Mouse (Mus musculus): ENCODE data around the gene Prdm12. TPM values are rescaled to one million over a fixed set of nuclear protein-coding genes. Genes with fewer than 3 reads are reported as not detected.

Gene Prdm12
- 3.8 and 8.1 TPM in 2 replicates for polyA plus RNA-seq (2016; fragmentation: Nextera tagmentation; extraction: Ambion mirVana)

DNA sequence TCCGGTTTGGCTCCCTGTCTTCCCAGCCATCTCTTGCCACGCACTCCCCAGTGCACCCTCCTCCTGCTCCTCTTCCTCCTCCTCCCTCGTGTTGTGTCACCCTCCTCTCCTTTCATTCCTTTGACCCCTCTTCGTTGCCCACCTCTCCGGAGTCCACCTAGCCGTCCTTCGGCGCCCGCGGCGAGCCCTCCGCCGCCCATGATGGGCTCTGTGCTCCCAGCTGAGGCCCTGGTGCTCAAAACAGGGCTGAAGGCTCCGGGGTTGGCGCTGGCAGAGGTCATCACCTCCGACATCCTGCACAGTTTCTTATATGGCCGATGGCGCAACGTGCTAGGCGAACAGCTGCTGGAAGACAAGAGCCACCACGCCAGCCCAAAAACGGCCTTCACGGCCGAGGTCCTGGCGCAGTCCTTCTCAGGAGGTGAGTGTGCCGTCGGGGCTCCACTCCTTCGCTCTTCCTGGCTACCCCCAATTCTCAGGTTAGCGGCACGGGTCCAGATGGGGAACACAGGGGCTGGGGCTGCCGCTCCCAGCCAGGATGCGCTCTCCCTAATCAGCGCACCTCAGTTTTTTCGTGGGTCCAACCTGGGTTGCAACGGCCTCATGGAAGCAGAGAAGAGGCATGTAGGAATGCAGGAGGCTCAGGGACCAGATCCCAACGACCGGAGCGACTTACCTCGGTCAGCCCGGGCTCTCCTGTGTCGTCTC is at the start of gene Prdm12:
Gene Prdm12, plus strand, starts transcription at position 137 of the 708 bp plus-strand sequence.
- DNase-seq (ENCODE audit: low spot score), result peak; percentile 61
- WGBS, result under 1% methylated on average over 41 of the region's 41 CpGs
- H3K4me3 ChIP-seq, result peak within 1 kb of the TSS; percentile 50
- no peaks in the 10 kb centered on the region for H3K9me3 ChIP-seq
- peaks cover 5% of the 10 kb centered on the region; the same call in 1 of the 2 replicates for H3K36me3 ChIP-seq
- peaks cover 74% of the 10 kb centered on the region for H3K4me1 ChIP-seq (replicated peaks)
- peaks cover 100% of the 10 kb centered on the region for H3K27me3 ChIP-seq (ENCODE audit: insufficient read depth, poor library complexity, severe bottlenecking)
- peak within 1 kb of the TSS; percentile 63 for H3K27ac ChIP-seq

DNA sequence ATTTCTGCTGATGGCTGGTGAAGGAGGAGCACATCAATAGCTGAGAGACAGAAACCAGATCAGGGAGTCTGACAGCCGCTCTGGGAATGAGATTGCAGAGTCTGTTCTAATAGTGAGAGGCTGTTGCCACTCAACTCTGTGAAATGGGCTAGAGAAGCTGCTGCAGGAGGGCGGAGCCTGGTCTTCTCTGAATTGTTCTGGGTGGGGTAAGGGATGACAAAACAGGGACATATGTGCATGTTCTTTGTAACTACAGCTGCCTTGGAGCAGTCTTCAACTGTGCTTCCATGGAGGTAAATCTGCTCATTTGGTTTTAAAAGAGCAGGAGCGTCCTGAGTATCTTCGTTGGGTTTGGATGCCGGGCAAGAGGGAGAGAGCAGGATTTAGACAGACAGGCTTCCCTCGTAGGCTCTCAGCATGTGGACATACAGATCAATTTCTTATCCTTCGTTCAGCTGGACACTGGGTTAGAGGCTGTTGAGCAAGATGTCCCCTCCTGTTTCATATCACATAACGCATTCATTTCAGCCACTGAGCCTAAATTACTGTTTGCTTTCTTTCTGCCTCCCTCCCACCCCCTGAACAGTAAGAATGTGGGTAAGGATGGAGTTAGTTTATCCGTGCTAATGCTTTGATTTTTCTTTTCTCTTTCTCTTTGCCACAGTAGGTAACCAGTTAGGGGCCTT is 47.9 kb upstream of the Prdm12 start:
- Histone ChIP-seq H3K36me3 (peaks cover 85% of the 10 kb centered on the region), H3K4me1 (replicated peaks) (peaks cover 2% of the 10 kb centered on the region; the same call in 1 of the 2 replicates), H3K27me3 (ENCODE audit: insufficient read depth, poor library complexity, severe bottlenecking) (no peaks in the 10 kb centered on the region), H3K4me3 (no peak overlapping the region), H3K27ac (no peak overlapping the region), H3K9me3 (no peaks in the 10 kb centered on the region)
- WGBS, result 87% methylated on average over 9 of the region's 9 CpGs
- DNase-seq (ENCODE audit: low spot score), result no peak

DNA sequence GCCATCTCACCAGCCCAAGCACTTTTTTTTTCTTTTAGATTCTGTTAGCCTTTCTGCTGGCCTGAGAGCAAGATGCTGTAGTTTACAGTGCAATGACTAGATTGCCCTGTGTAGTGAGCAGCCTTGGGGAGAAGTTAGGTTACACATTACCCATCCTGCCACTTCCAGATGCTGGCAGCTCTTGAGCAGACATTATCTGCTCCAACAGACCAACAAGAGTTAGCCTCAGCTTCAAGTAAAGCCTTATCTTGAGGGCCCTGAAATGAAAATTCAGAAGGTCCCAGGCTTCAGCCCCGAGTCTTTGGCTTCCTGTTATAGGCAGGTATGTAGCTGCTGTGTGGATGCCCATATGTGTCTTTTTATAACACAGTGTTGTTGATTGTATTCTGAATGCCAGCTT is 32.3 kb upstream of the Prdm12 start:
- DNase-seq (ENCODE audit: low spot score), result no peak
- no peak overlapping the region for H3K27ac ChIP-seq
- H3K4me1 ChIP-seq (replicated peaks), result peaks cover 47% of the 10 kb centered on the region
- no peaks in the 10 kb centered on the region for H3K9me3 ChIP-seq
- peaks cover 61% of the 10 kb centered on the region for H3K27me3 ChIP-seq (ENCODE audit: insufficient read depth, poor library complexity, severe bottlenecking)
- H3K36me3 ChIP-seq, result peaks cover 99% of the 10 kb centered on the region
- 95% methylated on average over 1 of the region's 1 CpGs for WGBS
- no peak overlapping the region for H3K4me3 ChIP-seq

DNA sequence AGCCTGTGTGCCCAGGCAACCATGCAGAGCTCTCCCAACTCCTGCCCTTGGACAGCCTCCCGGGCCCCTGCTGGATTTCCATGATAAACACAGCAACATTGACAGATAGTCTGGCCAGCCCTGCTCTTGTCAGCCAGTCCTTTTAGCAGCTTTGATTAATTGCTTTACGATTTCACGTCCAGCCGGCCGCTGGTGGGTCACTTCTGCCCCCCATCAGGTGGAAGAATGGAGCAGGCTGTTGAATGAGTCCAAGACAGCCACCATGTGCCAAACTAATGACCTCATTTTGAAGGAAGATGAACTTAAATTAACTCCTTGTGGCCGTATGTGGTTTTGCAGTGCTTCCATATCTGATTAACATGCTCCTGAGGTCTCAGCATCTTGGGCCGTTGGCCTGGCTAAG is 30.0 kb upstream of the Prdm12 start:
- DNase-seq (ENCODE audit: low spot score), result peak; percentile 75
- 45% methylated on average over 7 of the region's 7 CpGs for WGBS
- Histone ChIP-seq H3K9me3 (no peaks in the 10 kb centered on the region), H3K27ac (no peak overlapping the region), H3K4me3 (no peak overlapping the region), H3K36me3 (peaks cover 99% of the 10 kb centered on the region), H3K27me3 (ENCODE audit: insufficient read depth, poor library complexity, severe bottlenecking) (peaks cover 84% of the 10 kb centered on the region), H3K4me1 (replicated peaks) (peaks cover 53% of the 10 kb centered on the region)

DNA sequence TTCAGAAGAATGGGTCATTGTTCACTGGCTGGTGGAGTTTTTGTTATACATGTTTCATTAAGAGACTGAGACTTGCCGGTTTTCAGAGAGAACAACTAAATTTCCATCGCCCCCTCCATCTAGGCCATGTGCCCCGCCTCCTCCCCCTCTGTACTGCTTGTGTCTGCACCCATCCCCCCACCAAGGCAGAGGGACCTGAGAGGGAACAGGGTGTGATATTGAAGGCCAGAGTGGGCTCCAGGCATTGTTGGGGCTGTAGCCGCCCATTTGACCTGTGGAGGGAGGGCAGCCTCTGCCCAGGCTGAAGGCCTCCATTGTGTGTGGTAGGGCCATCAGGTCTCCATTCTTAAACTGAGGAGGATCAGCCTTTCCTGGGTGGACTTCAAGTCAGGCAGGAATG is 28.9 kb upstream of the Prdm12 start:
- peaks cover 99% of the 10 kb centered on the region for H3K36me3 ChIP-seq
- no peak overlapping the region for H3K4me3 ChIP-seq
- no peaks in the 10 kb centered on the region for H3K9me3 ChIP-seq
- H3K27ac ChIP-seq, result peak overlapping the region; percentile 54; the same call in 1 of the 2 replicates
- peaks cover 84% of the 10 kb centered on the region for H3K27me3 ChIP-seq (ENCODE audit: insufficient read depth, poor library complexity, severe bottlenecking)
- H3K4me1 ChIP-seq (replicated peaks), result peaks cover 53% of the 10 kb centered on the region
- DNase-seq (ENCODE audit: low spot score), result peak; percentile 65
- 36% methylated on average over 4 of the region's 4 CpGs for WGBS

DNA sequence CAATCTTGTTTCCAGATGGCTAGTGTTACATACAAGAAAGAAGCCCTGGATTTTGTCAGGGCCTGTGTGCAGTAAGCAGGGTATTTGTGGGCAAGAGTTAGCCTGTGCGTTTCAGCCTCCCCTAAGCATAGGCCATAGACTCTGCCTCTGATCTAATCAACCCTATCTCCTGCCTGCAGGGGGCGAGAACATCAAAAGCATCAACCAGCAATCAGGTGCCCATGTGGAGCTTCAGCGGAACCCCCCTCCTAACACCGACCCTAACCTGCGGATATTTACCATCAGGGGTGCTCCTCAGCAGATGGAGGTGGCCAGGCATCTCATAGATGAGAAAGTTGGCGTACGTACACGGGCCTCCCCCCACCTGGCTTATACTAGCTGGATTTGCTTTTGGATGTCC is 28.4 kb upstream of the Prdm12 start:
- 81% methylated on average over 8 of the region's 8 CpGs for WGBS
- Histone ChIP-seq H3K27ac (peak overlapping the region; percentile 54), H3K9me3 (no peaks in the 10 kb centered on the region), H3K4me3 (no peak overlapping the region), H3K4me1 (replicated peaks) (peaks cover 53% of the 10 kb centered on the region), H3K27me3 (ENCODE audit: insufficient read depth, poor library complexity, severe bottlenecking) (peaks cover 80% of the 10 kb centered on the region), H3K36me3 (peaks cover 98% of the 10 kb centered on the region)
- no peak for DNase-seq (ENCODE audit: low spot score)

DNA sequence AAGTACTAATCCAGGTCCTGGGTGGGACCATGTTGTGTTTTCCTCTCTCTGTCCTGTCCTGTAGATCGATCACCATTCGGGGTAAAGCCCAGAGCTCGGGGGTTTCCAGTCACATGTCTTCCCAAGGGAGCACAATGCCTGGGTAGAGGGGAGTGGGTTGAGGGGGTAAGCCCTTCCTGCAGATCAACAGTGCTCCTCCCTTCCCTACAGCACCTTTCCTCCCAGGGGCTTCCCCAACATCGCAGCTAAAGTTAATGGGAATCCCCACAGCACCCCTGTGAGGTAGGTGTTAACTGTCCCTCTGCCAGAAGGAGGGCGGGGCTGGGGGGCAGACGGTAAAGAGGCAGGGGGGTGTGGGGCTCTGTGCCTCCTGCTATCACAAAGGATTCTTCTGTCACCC is 27.2 kb upstream of the Prdm12 start:
- Histone ChIP-seq H3K4me3 (no peak overlapping the region), H3K36me3 (peaks cover 92% of the 10 kb centered on the region), H3K4me1 (replicated peaks) (peaks cover 53% of the 10 kb centered on the region), H3K27ac (no peak overlapping the region), H3K27me3 (ENCODE audit: insufficient read depth, poor library complexity, severe bottlenecking) (peaks cover 73% of the 10 kb centered on the region), H3K9me3 (no peaks in the 10 kb centered on the region)
- no peak for DNase-seq (ENCODE audit: low spot score)
- WGBS, result 80% methylated on average over 6 of the region's 6 CpGs

DNA sequence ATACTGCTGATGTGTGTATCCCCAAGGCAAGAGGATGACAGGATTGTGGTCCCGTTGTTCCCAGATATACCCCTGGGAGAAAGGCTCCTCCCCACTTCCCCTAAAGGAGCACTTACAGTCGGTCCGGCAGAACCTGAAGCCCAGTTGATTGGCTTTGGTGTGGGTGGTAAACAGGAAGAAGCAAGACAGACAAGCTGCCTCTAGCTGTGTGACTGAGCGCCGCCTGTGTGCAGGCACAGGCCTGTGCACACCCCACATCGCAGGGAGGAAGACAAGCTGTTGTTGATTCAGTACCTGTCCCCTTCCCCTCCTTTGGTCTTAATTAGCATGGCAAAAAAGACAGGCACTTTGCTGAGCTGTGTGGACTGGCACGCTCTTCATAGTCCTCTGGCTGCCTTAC is 26.1 kb upstream of the Prdm12 start:
- peaks cover 44% of the 10 kb centered on the region for H3K4me1 ChIP-seq (replicated peaks)
- WGBS, result 88% methylated on average over 7 of the region's 7 CpGs
- peaks cover 71% of the 10 kb centered on the region for H3K27me3 ChIP-seq (ENCODE audit: insufficient read depth, poor library complexity, severe bottlenecking)
- DNase-seq (ENCODE audit: low spot score), result no peak
- no peaks in the 10 kb centered on the region for H3K9me3 ChIP-seq
- peaks cover 90% of the 10 kb centered on the region for H3K36me3 ChIP-seq
- H3K4me3 ChIP-seq, result no peak overlapping the region
- no peak overlapping the region for H3K27ac ChIP-seq

DNA sequence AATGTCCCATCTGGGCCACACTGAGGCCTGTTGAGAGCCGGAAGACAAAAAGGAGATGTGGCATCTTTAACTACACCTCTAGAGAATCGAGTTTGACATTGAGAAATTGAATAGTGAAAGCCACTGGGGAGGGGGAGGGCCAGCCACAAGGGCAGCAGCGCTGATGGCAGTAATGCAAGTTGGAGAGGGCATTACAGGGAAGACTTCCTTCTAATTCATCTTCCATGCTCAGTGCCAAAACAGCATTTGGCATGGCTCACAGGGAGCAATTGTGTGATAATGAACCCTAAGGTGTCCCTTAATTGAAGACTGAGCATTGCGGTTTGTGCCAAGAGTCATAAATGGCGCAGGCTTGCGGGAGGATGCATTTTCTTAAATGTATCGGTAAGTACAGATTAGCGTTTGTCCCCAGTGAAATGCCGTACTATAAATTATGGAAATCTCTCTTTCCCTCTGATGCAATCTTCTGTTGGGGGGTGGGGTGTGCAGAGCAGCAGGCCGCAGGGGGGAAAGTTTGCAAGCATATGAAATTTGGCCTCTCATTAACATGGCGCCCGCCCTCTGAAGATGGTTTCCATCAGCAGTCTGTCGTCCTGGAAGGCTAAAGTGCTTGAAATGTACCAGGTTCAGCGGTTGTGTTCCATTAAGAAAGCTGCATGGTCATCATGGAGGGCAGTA is 21.2 kb upstream of the Prdm12 start:
- H3K27me3 ChIP-seq (ENCODE audit: insufficient read depth, poor library complexity, severe bottlenecking), result peaks cover 62% of the 10 kb centered on the region
- peaks cover 49% of the 10 kb centered on the region for H3K36me3 ChIP-seq
- 87% methylated on average over 14 of the region's 14 CpGs for WGBS
- H3K4me3 ChIP-seq, result no peak overlapping the region
- no peak overlapping the region for H3K27ac ChIP-seq
- no peak for DNase-seq (ENCODE audit: low spot score)
- 0 out of 2 replicates have a peak, but pooled peaks cover 3% of the 10 kb centered on the region for H3K4me1 ChIP-seq (replicated peaks)
- H3K9me3 ChIP-seq, result no peaks in the 10 kb centered on the region

DNA sequence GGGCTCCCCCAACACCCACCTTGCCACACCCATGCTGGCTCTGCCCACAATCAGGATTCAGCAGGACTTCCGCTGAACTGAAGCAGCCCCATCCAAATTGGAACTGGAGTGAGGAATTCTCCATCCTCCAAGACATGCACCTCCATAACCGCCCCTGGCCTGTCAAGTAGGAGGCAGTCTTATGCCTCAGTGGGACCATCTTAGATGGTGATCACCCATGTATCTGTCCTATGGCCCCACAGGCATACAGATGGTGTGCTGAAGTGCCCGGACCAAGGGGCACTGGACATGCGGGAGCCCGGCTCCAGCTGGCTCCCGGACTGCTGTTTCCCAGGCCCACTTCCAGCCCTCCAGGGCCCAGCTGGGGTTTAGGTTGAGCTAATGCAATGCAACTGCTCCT is 20.6 kb upstream of the Prdm12 start:
- Histone ChIP-seq H3K36me3 (peaks cover 43% of the 10 kb centered on the region), H3K27me3 (ENCODE audit: insufficient read depth, poor library complexity, severe bottlenecking) (peaks cover 61% of the 10 kb centered on the region), H3K9me3 (peaks cover 4% of the 10 kb centered on the region; the same call in 1 of the 2 replicates), H3K4me1 (replicated peaks) (0 out of 2 replicates have a peak, but pooled peaks cover 3% of the 10 kb centered on the region), H3K4me3 (no peak overlapping the region), H3K27ac (no peak overlapping the region)
- WGBS, result 84% methylated on average over 6 of the region's 6 CpGs
- DNase-seq (ENCODE audit: low spot score), result no peak

DNA sequence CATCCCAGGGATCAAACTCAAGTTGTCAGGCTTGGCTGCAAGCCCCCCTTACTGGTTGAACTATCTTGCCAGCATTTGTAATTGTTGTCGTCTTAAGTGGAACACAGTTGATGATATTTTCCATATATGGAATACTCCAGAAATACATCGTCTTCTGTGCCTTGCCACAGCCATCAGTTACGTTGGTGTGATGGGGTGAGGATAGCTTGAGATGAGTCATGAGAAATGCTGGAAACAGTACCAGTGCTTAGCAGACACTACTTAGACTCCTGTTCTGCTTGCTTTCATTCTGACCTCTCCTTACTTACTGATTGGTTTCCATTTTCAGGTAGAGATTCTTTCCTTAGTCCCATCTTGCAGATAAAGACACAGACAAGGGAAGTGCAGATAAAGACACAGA is 6.3 kb upstream of the Prdm12 start:
- WGBS, result 76% methylated on average over 3 of the region's 3 CpGs
- Histone ChIP-seq H3K27me3 (ENCODE audit: insufficient read depth, poor library complexity, severe bottlenecking) (peaks cover 99% of the 10 kb centered on the region), H3K4me1 (replicated peaks) (peaks cover 45% of the 10 kb centered on the region), H3K36me3 (no peaks in the 10 kb centered on the region), H3K4me3 (no peak overlapping the region), H3K9me3 (no peaks in the 10 kb centered on the region), H3K27ac (no peak overlapping the region)
- DNase-seq (ENCODE audit: low spot score), result no peak

DNA sequence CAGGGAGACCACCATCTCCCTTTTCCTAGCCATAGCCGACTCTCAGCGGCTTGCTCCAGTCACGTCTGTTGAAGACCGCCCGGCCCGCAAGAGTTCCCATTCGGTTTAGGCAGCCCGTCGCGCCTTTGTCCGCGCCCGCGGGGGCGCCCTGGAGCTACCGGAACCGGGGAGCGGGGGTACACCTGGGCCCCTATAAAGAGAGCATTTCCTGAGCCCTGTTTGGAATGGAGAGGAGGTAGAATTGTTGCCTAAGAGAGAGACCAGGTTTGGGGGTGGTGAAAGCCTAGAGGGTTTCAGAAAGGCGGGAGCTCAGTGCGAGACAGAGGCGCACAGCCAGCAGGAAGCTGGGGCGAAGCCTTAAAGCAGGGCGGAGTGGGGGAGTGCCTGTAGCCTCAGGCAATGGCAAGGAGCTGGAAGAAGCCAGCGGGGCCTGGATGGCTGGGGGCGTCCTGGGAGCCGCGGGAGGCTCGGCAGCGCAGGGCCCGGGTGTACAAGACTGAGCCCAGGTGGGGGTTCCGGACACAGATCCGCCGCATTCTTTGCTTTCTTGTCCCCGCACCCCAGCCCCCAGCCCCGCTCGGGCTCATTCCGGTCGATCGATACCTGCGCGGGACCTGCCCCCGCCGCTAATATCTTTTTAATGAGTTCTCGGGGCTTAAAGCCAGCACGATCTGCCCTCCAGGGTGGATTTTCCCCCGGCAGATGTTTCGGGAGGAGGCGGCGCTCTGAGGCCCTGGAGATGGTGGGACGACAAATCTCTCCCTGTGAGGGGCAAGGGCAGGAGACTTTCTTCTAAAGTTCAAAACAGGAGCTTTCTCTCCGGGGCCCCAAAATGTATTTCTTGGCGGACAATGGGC is 4.3 kb upstream of the Prdm12 start:
- DNase-seq (ENCODE audit: low spot score), result no peak

More for the DNA sequence above, 4.3 kb upstream of the Prdm12 start:
- Histone ChIP-seq H3K27ac (peak overlapping the region; percentile 81), H3K4me3 (peak overlapping the region; percentile 50), H3K27me3 (ENCODE audit: insufficient read depth, poor library complexity, severe bottlenecking) (peaks cover 100% of the 10 kb centered on the region), H3K9me3 (no peaks in the 10 kb centered on the region), H3K36me3 (no peaks in the 10 kb centered on the region), H3K4me1 (replicated peaks) (peaks cover 65% of the 10 kb centered on the region)
- WGBS, result under 1% methylated on average over 52 of the region's 52 CpGs

Measured in hindbrain, embryonic 10.5 days (tissue).